Mouse (Mus musculus): Measurements from ENCODE around the gene Slc4a4.
A peak's percentile ranks its signal among the peaks of the same experiment; 100 is the strongest.

The Slc4a4 gene

GRCm38 (mm10) chr5:89149436-89150040 lies 262.9 kb downstream of the Slc4a4 start:
- ATAC-seq (ENCODE audit: low TSS enrichment) = no peak

- no peak for ATAC-seq (ENCODE audit: low TSS enrichment)
Measured at GRCm38 (mm10) chr5:89151076-89151475, 264.5 kb downstream of the Slc4a4 start.

GRCm38 (mm10) chr5:89171025-89171718 lies 284.6 kb downstream of the Slc4a4 start:
- ATAC-seq (ENCODE audit: low TSS enrichment) = no peak

GRCm38 (mm10) chr5:89190063-89190462 lies 303.4 kb downstream of the Slc4a4 start:
- ATAC-seq (ENCODE audit: low TSS enrichment) = no peak

GRCm38 (mm10) chr5:89194654-89195053 lies 308.0 kb downstream of the Slc4a4 start:
- ATAC-seq (ENCODE audit: low TSS enrichment) = no peak

GRCm38 (mm10) chr5:89198501-89198900 lies 311.9 kb downstream of the Slc4a4 start:
- ATAC-seq (ENCODE audit: low TSS enrichment) = no peak

GRCm38 (mm10) chr5:89209973-89210703 lies 323.5 kb downstream of the Slc4a4 start:
- no peak for ATAC-seq (ENCODE audit: low TSS enrichment)

GRCm38 (mm10) chr5:89211057-89211456 lies 324.4 kb downstream of the Slc4a4 start:
- no peak for ATAC-seq (ENCODE audit: low TSS enrichment)

GRCm38 (mm10) chr5:89218222-89218621 lies 331.6 kb downstream of the Slc4a4 start:
- no peak for ATAC-seq (ENCODE audit: low TSS enrichment)

GRCm38 (mm10) chr5:89218709-89219108 lies 332.1 kb downstream of the Slc4a4 start:
- ATAC-seq (ENCODE audit: low TSS enrichment) = no peak

GRCm38 (mm10) chr5:89221658-89222057 lies 335.0 kb downstream of the Slc4a4 start:
- ATAC-seq (ENCODE audit: low TSS enrichment) = peak; percentile 79

GRCm38 (mm10) chr5:89223061-89223740 lies 336.6 kb downstream of the Slc4a4 start:
- no peak for ATAC-seq (ENCODE audit: low TSS enrichment)

GRCm38 (mm10) chr5:89223744-89224368 lies 337.2 kb downstream of the Slc4a4 start:
- ATAC-seq (ENCODE audit: low TSS enrichment) = no peak

GRCm38 (mm10) chr5:89227948-89228347 lies 341.3 kb downstream of the Slc4a4 start:
- no peak for ATAC-seq (ENCODE audit: low TSS enrichment)

- no peak for ATAC-seq (ENCODE audit: low TSS enrichment)
Measured at GRCm38 (mm10) chr5:89229606-89230005, 343.0 kb downstream of the Slc4a4 start.

GRCm38 (mm10) chr5:89232313-89232712 lies 345.7 kb downstream of the Slc4a4 start:
- ATAC-seq (ENCODE audit: low TSS enrichment) = no peak

- peak; percentile 89 for ATAC-seq (ENCODE audit: low TSS enrichment)
Measured at GRCm38 (mm10) chr5:89251806-89252205, 365.2 kb downstream of the Slc4a4 start.

GRCm38 (mm10) chr5:89259804-89260492 lies 373.3 kb downstream of the Slc4a4 start:
- ATAC-seq (ENCODE audit: low TSS enrichment) = no peak

GRCm38 (mm10) chr5:89277049-89277448 lies 390.4 kb downstream of the Slc4a4 start:
- no peak for ATAC-seq (ENCODE audit: low TSS enrichment)

- ATAC-seq (ENCODE audit: low TSS enrichment) = no peak
Measured at GRCm38 (mm10) chr5:89277616-89278015, 391.0 kb downstream of the Slc4a4 start.

- ATAC-seq (ENCODE audit: low TSS enrichment) = no peak
Measured at GRCm38 (mm10) chr5:89278309-89278708, 391.7 kb downstream of the Slc4a4 start.
